Mouse (Mus musculus) urinary bladder, postnatal 4 days (tissue): Measurements from ENCODE around the gene Jun.

Experiments used
- DNase-seq, 2 experiments: peaks; one replicate each; pipeline ENCODE4 v3.0.0; 2021 to 2022; ENCODE audit warnings: low spot score in 2 of 2

Jun gene

GRCm38 (mm10) chr4:95074319-95074718 is 22.3 kb upstream of the Jun start:
- no peak for DNase-seq

- DNase-seq: no peak
Measured at GRCm38 (mm10) chr4:95073214-95073750, 21.3 kb upstream of the Jun start.

GRCm38 (mm10) chr4:95070407-95070806 is 18.4 kb upstream of the Jun start:
- no peak for DNase-seq

- no peak for DNase-seq
Measured at GRCm38 (mm10) chr4:95068045-95068948, 16.3 kb upstream of the Jun start.

GRCm38 (mm10) chr4:95063609-95064210 is 11.7 kb upstream of the Jun start:
- DNase-seq: no peak

- DNase-seq: no peak
Measured at GRCm38 (mm10) chr4:95062873-95063272, 10.9 kb upstream of the Jun start.

GRCm38 (mm10) chr4:95057264-95057663 is 5.2 kb upstream of the Jun start:
- no peak for DNase-seq

GRCm38 (mm10) chr4:95055276-95055675 is 3.3 kb upstream of the Jun start:
- no peak for DNase-seq

- DNase-seq: no peak
Measured at GRCm38 (mm10) chr4:95054336-95054735, 2.3 kb upstream of the Jun start.

GRCm38 (mm10) chr4:95053791-95054117 is 1.7 kb upstream of the Jun start:
- peak; percentile 58 to 72 for DNase-seq

- DNase-seq: peak; percentile 88 to 91
Measured at GRCm38 (mm10) chr4:95053041-95053790, 1.2 kb upstream of the Jun start.

GRCm38 (mm10) chr4:95051311-95051871 is 631 bp downstream of the Jun start:
- DNase-seq: peak; percentile 47 to 66

GRCm38 (mm10) chr4:95050518-95051278 is 1.3 kb downstream of the Jun start:
- peak; percentile 74 to 75 for DNase-seq

- DNase-seq: peak; percentile 80 to 87
Measured at GRCm38 (mm10) chr4:95049884-95050517, 2.0 kb downstream of the Jun start.

- DNase-seq: no peak
Measured at GRCm38 (mm10) chr4:95049153-95049552, 2.9 kb downstream of the Jun start.

- no peak for DNase-seq
Measured at GRCm38 (mm10) chr4:95048731-95049100, 3.3 kb downstream of the Jun start.

GRCm38 (mm10) chr4:95048021-95048730 is 3.8 kb downstream of the Jun start:
- no peak for DNase-seq

GRCm38 (mm10) chr4:95045133-95045532 is 6.9 kb downstream of the Jun start:
- DNase-seq: no peak

GRCm38 (mm10) chr4:95044721-95045120 is 7.3 kb downstream of the Jun start:
- DNase-seq: no peak

- DNase-seq: no peak
Measured at GRCm38 (mm10) chr4:95038024-95038423, 14.0 kb downstream of the Jun start.
